Mouse (Mus musculus) liver, embryonic 12.5 days (tissue): ENCODE measurements at regions not wholly inside any gene's neighbourhood (a gene's known extent, or its start where the extent isn't known, plus 50 kb on each side); places are given as distances from the start of the nearest gene placed in this dataset.

Experiments used
- ATAC-seq: fragments of 200-750 bp; cut with Nextera tagmentation; 2 replicates; pipeline ENCODE4 v1.8.0; 2017; ENCODE audit warnings: moderate number of reproducible peaks, mild to moderate bottlenecking, moderate library complexity
- H3K27ac ChIP-seq: fragments of 300-500 bp; sonication (generic); 2 replicates; pipeline ENCODE4 v1.5.1; 2016; ENCODE audit warnings: mild to moderate bottlenecking
- H3K27me3 ChIP-seq: fragments of 300-500 bp; sonication (generic); replicated peaks from 2 replicates; pipeline ENCODE4 v1.6.1; 2016; ENCODE audit warnings: mild to moderate bottlenecking, moderate library complexity
- H3K36me3 ChIP-seq: fragments of 300-500 bp; sonication (generic); 2 replicates; pipeline ENCODE4 v1.6.1; 2016; ENCODE audit warnings: mild to moderate bottlenecking, moderate library complexity
- H3K4me1 ChIP-seq: fragments of 300-500 bp; sonication (generic); 2 replicates; pipeline ENCODE4 v1.6.1; 2016
- H3K4me2 ChIP-seq: fragments of 300-500 bp; sonication (generic); 2 replicates; pipeline ENCODE4 v1.6.1; 2016; ENCODE audit warnings: mild to moderate bottlenecking, moderate library complexity
- H3K4me3 ChIP-seq: fragments of 300-500 bp; sonication (generic); 2 replicates; pipeline ENCODE4 v1.5.1; 2016; ENCODE audit warnings: mild to moderate bottlenecking, moderate library complexity
- H3K9ac ChIP-seq: fragments of 300-500 bp; sonication (generic); 2 replicates; pipeline ENCODE4 v1.6.1; 2016; ENCODE audit warnings: mild to moderate bottlenecking, moderate library complexity
- H3K9me3 ChIP-seq: fragments of 300-500 bp; sonication (generic); replicated peaks from 2 replicates; pipeline ENCODE4 v1.6.1; 2016; ENCODE audit warnings: mild to moderate bottlenecking, moderate library complexity
- whole genome bisulfite sequencing: fragments of 180-500 bp; shearing (Covaris S2); methylation state at CpG from one replicate; pipeline ENCODE4 v1.1.7; 2016; ENCODE audit not compliant: insufficient replicate concordance; 5-methylcytosine and 5-hydroxymethylcytosine counted together

- Histone ChIP-seq H3K9ac (no peak overlapping the region), H3K27ac (no peak overlapping the region), H3K4me2 (no peak overlapping the region), H3K4me1 (no peaks in the 10 kb centered on the region), H3K27me3 (no peaks in the 10 kb centered on the region), H3K9me3 (no peaks in the 10 kb centered on the region), H3K4me3 (no peak overlapping the region), H3K36me3 (no peaks in the 10 kb centered on the region)
- 71% methylated on average over 6 of the region's 6 CpGs for WGBS
- no peak for ATAC-seq
Measured at GRCm38 (mm10) chr4:55166266-55166665, 183.6 kb upstream of the Rad23b start.

- Histone ChIP-seq H3K4me3 (no peak overlapping the region), H3K27me3 (no peaks in the 10 kb centered on the region), H3K4me1 (no peaks in the 10 kb centered on the region), H3K4me2 (no peak overlapping the region), H3K27ac (no peak overlapping the region), H3K36me3 (no peaks in the 10 kb centered on the region), H3K9me3 (no peaks in the 10 kb centered on the region), H3K9ac (no peak overlapping the region)
- WGBS: 52% methylated on average over 7 of the region's 7 CpGs
- no peak for ATAC-seq
Measured at GRCm38 (mm10) chr4:55169063-55169462, 180.8 kb upstream of the Rad23b start.

- no peak for ATAC-seq
- Histone ChIP-seq H3K27me3 (no peaks in the 10 kb centered on the region), H3K4me2 (no peak overlapping the region), H3K4me1 (no peaks in the 10 kb centered on the region), H3K4me3 (no peak overlapping the region), H3K9me3 (no peaks in the 10 kb centered on the region), H3K27ac (no peak overlapping the region), H3K9ac (no peak overlapping the region), H3K36me3 (no peaks in the 10 kb centered on the region)
- 67% methylated on average over 6 of the region's 6 CpGs for WGBS
Measured at GRCm38 (mm10) chr4:55172334-55172891, 177.4 kb upstream of the Rad23b start.

- Histone ChIP-seq H3K9ac (no peak overlapping the region), H3K36me3 (no peaks in the 10 kb centered on the region), H3K4me1 (no peaks in the 10 kb centered on the region), H3K27me3 (no peaks in the 10 kb centered on the region), H3K4me2 (no peak overlapping the region), H3K27ac (no peak overlapping the region), H3K4me3 (no peak overlapping the region), H3K9me3 (no peaks in the 10 kb centered on the region)
- 60% methylated on average over 3 of the region's 3 CpGs for WGBS
- no peak for ATAC-seq
Measured at GRCm38 (mm10) chr4:55176026-55176425, 173.8 kb upstream of the Rad23b start.

- H3K4me1 ChIP-seq: no peaks in the 10 kb centered on the region
- H3K36me3 ChIP-seq: no peaks in the 10 kb centered on the region
- no peak for ATAC-seq
- H3K27me3 ChIP-seq: no peaks in the 10 kb centered on the region
- 56% methylated on average over 2 of the region's 2 CpGs for WGBS
- H3K4me2 ChIP-seq: no peak overlapping the region
- no peaks in the 10 kb centered on the region for H3K9me3 ChIP-seq
- H3K9ac ChIP-seq: no peak overlapping the region
- no peak overlapping the region for H3K27ac ChIP-seq
- H3K4me3 ChIP-seq: no peak overlapping the region
Measured at GRCm38 (mm10) chr4:55179456-55179855, 170.4 kb upstream of the Rad23b start.

GRCm38 (mm10) chr4:55183519-55183918, 166.3 kb upstream of the Rad23b start:
- ATAC-seq: no peak
- Histone ChIP-seq H3K9ac (no peak overlapping the region), H3K4me3 (no peak overlapping the region), H3K27ac (no peak overlapping the region), H3K36me3 (no peaks in the 10 kb centered on the region), H3K4me1 (no peaks in the 10 kb centered on the region), H3K9me3 (no peaks in the 10 kb centered on the region), H3K27me3 (no peaks in the 10 kb centered on the region), H3K4me2 (no peak overlapping the region)
- 45% methylated on average over 3 of the region's 3 CpGs for WGBS

GRCm38 (mm10) chr4:55188716-55189115, 161.1 kb upstream of the Rad23b start:
- Histone ChIP-seq H3K9ac (no peak overlapping the region), H3K36me3 (no peaks in the 10 kb centered on the region), H3K4me3 (no peak overlapping the region), H3K27ac (no peak overlapping the region), H3K27me3 (no peaks in the 10 kb centered on the region), H3K4me2 (no peak overlapping the region), H3K9me3 (no peaks in the 10 kb centered on the region), H3K4me1 (no peaks in the 10 kb centered on the region)
- WGBS: 71% methylated on average over 7 of the region's 7 CpGs
- no peak for ATAC-seq

GRCm38 (mm10) chr4:55190586-55190985, 159.3 kb upstream of the Rad23b start:
- Histone ChIP-seq H3K36me3 (no peaks in the 10 kb centered on the region), H3K4me2 (no peak overlapping the region), H3K4me3 (no peak overlapping the region), H3K9me3 (no peaks in the 10 kb centered on the region), H3K27ac (no peak overlapping the region), H3K27me3 (no peaks in the 10 kb centered on the region), H3K4me1 (no peaks in the 10 kb centered on the region), H3K9ac (no peak overlapping the region)
- 61% methylated on average over 6 of the region's 6 CpGs for WGBS
- ATAC-seq: no peak

- Histone ChIP-seq H3K9ac (no peak overlapping the region), H3K4me1 (no peaks in the 10 kb centered on the region), H3K4me2 (no peak overlapping the region), H3K36me3 (no peaks in the 10 kb centered on the region), H3K9me3 (no peaks in the 10 kb centered on the region), H3K4me3 (no peak overlapping the region), H3K27me3 (no peaks in the 10 kb centered on the region), H3K27ac (no peak overlapping the region)
- WGBS: 70% methylated on average over 1 of the region's 1 CpGs
- no peak for ATAC-seq
Measured at GRCm38 (mm10) chr4:55194061-55194460, 155.8 kb upstream of the Rad23b start.

GRCm38 (mm10) chr4:55194552-55194951, 155.3 kb upstream of the Rad23b start:
- 70% methylated on average over 4 of the region's 4 CpGs for WGBS
- Histone ChIP-seq H3K27ac (no peak overlapping the region), H3K9ac (no peak overlapping the region), H3K9me3 (no peaks in the 10 kb centered on the region), H3K4me2 (no peak overlapping the region), H3K4me1 (no peaks in the 10 kb centered on the region), H3K27me3 (no peaks in the 10 kb centered on the region), H3K36me3 (no peaks in the 10 kb centered on the region), H3K4me3 (no peak overlapping the region)
- no peak for ATAC-seq

- H3K9ac ChIP-seq: no peak overlapping the region
- no peaks in the 10 kb centered on the region for H3K36me3 ChIP-seq
- 48% methylated on average over 20 of the region's 20 CpGs for WGBS
- peaks cover 10% of the 10 kb centered on the region; the same call in 1 of the 2 replicates for H3K27me3 ChIP-seq
- H3K4me2 ChIP-seq: no peak overlapping the region
- no peaks in the 10 kb centered on the region for H3K9me3 ChIP-seq
- no peaks in the 10 kb centered on the region for H3K4me1 ChIP-seq
- ATAC-seq: no peak
- H3K27ac ChIP-seq: no peak overlapping the region
- H3K4me3 ChIP-seq: no peak overlapping the region
Measured at GRCm38 (mm10) chr4:55203731-55204710, 145.8 kb upstream of the Rad23b start.

GRCm38 (mm10) chr4:55206226-55206625, 143.6 kb upstream of the Rad23b start:
- Histone ChIP-seq H3K27ac (no peak overlapping the region), H3K36me3 (no peaks in the 10 kb centered on the region), H3K4me1 (no peaks in the 10 kb centered on the region), H3K9me3 (no peaks in the 10 kb centered on the region), H3K9ac (no peak overlapping the region), H3K27me3 (peaks cover 12% of the 10 kb centered on the region; the same call in 1 of the 2 replicates), H3K4me2 (no peak overlapping the region), H3K4me3 (no peak overlapping the region)
- ATAC-seq: no peak
- WGBS: 65% methylated on average over 3 of the region's 3 CpGs
